ENCODE assay signal across 7 mouse cellular contexts in genomic region chr12:25097052-25097209, GRCm38 (mm10). TPM values are rescaled to one million over a fixed set of nuclear protein-coding genes. Genes with fewer than 3 reads are reported as not detected.
DNase-seq lines count a peak whose midpoint lies in the region; ATAC-seq lines count a peak whose summit lies in the region.

TSS of gene Id2 (minus strand) at chr12:25097140.

- H3K4me1 ChIP-seq in hindbrain, embryonic 16.5 days (ENCODE audit: control insufficient read depth, insufficient read depth, low read depth, low read length): peaks cover 46% of the 10 kb centered on the region

- DNase-seq in urinary bladder, adult 2 months (ENCODE audit: low spot score): no peak
- DNase-seq in urinary bladder, postnatal 14 days (ENCODE audit: low spot score): no peak
- DNase-seq in right cerebral cortex, postnatal 14 days: no peak
- no peak for DNase-seq in urinary bladder, postnatal 10 days (ENCODE audit: low spot score)

- peak within 1 kb of the TSS; percentile 89 for H3K27ac ChIP-seq in hindbrain, embryonic 16.5 days (ENCODE audit: low read depth, low read length)
- H3K27ac ChIP-seq in macrophage: peak within 1 kb of the TSS; percentile 90

- H3K9ac ChIP-seq in hindbrain, embryonic 16.5 days (ENCODE audit: low read depth, low read length): peak within 1 kb of the TSS; percentile 78

- H3K27me3 ChIP-seq in hindbrain, embryonic 16.5 days (replicated peaks; ENCODE audit: control insufficient read depth, insufficient read depth, low read length): no peaks in the 10 kb centered on the region

- no peaks in the 10 kb centered on the region for H3K9me3 ChIP-seq in hindbrain, embryonic 16.5 days (ENCODE audit: control insufficient read depth, low read length)

- WGBS in hindbrain, embryonic 16.5 days: 0% methylated on average over 1 of the region's 1 CpGs
- WGBS in macrophage (ENCODE audit: missing documents): 0% methylated on average over 1 of the region's 1 CpGs

- no peaks in the 10 kb centered on the region for H3K36me3 ChIP-seq in hindbrain, embryonic 16.5 days (ENCODE audit: control insufficient read depth, insufficient read depth, low read length)
- H3K36me3 ChIP-seq in macrophage (ENCODE audit: inconsistent target): no peaks in the 10 kb centered on the region

- peaks cover 39% of the 10 kb centered on the region for H3K79me2 ChIP-seq in macrophage (ENCODE audit: inconsistent target)

- ATAC-seq in erythroblast, adult 5-6 weeks (replicated peaks; ENCODE audit: low FRiP score, poor library complexity, severe bottlenecking): no peak
- no peak for ATAC-seq in hindbrain, embryonic 16.5 days

- peak within 1 kb of the TSS; percentile 99 for H3K4me2 ChIP-seq in hindbrain, embryonic 16.5 days (ENCODE audit: low read length)

- H3K4me3 ChIP-seq in hindbrain, embryonic 16.5 days (ENCODE audit: low read length): peak within 1 kb of the TSS; percentile 66
- H3K4me3 ChIP-seq in macrophage (ENCODE audit: inconsistent target): peak within 1 kb of the TSS; percentile 96

RNA-seq across cellular contexts. Expression of gene Id2, which starts in this region (rescaled TPM):
- polyA plus RNA-seq in urinary bladder, adult 2 months (2012; rRNA removed): 313 and 327 TPM in 2 replicates
- 49.2 and 51.4 TPM in 2 replicates for total RNA-seq in erythroblast, adult 5-6 weeks (2015; ENCODE audit: low replicate concordance)
- total RNA-seq in erythroblast, adult 5-6 weeks (2017; ENCODE audit: low replicate concordance): 22.7 and 30.4 TPM in 2 replicates
- 291 and 379 TPM in 2 replicates for polyA plus RNA-seq in hindbrain, embryonic 16.5 days (2015; fragmentation: Nextera tagmentation; extraction: Ambion mirVana)
- total RNA-seq in macrophage (2018; cell fraction: chromatin; rRNA removed): 100 to 1,000 TPM in 25 of 26 experiments, 10 to 100 TPM in 1; 83.2 to 456 (median 269) TPM
- total RNA-seq in macrophage (2018; cell fraction: cytosol; rRNA removed): 100 to 1,000 TPM; 163 to 916 (median 449) TPM
- total RNA-seq in macrophage (2018; cell fraction: nucleus; rRNA removed): 100 to 1,000 TPM; 117 to 702 (median 548) TPM
- polyA plus RNA-seq in macrophage (2018): 163 to 453 TPM (median 232 TPM) in 3 replicates
